Mouse (Mus musculus) thymus, adult 2 months (tissue): Measurements from ENCODE around the gene Klhdc3. TPM values are rescaled to one million over a fixed set of nuclear protein-coding genes. Genes with fewer than 3 reads are reported as not detected.
A peak's percentile ranks its signal among the peaks of the same experiment; 100 is the strongest.

Experiments used
- DNase-seq: peaks from one replicate; pipeline ENCODE4 v3.0.0; 2021
- H3K27ac ChIP-seq: fragments of 200-500 bp; 2 replicates; pipeline ENCODE4 v1.5.1; 2012; ENCODE audit warnings: low read length, control low read depth; ENCODE audit not compliant: control insufficient read depth, insufficient read depth
- H3K27me3 ChIP-seq: fragments of 200-500 bp; 2 replicates; pipeline ENCODE4 v1.6.1; 2012; ENCODE audit warnings: mild to moderate bottlenecking, low read length, moderate library complexity, mixed read lengths; ENCODE audit not compliant: control insufficient read depth, insufficient read depth
- H3K36me3 ChIP-seq: fragments of 200-500 bp; 2 replicates; pipeline ENCODE4 v1.6.1; 2012; ENCODE audit warnings: mild to moderate bottlenecking, low read length, moderate library complexity; ENCODE audit not compliant: control insufficient read depth, insufficient read depth
- H3K4me1 ChIP-seq: fragments of 200-500 bp; replicated peaks from 2 replicates; pipeline ENCODE4 v1.6.1; 2012; ENCODE audit warnings: low read length; ENCODE audit not compliant: control insufficient read depth, insufficient read depth
- H3K4me3 ChIP-seq: fragments of 200-500 bp; 2 replicates; pipeline ENCODE4 v1.5.1; 2012; ENCODE audit warnings: mild to moderate bottlenecking, low read length, control low read depth, moderate library complexity; ENCODE audit not compliant: control insufficient read depth, insufficient read depth
- CTCF ChIP-seq: fragments of 200-500 bp; IDR thresholded peaks from 2 replicates; pipeline ENCODE4 v1.5.1; 2012; ENCODE audit warnings: mild to moderate bottlenecking, control low read depth, low read length, moderate library complexity, borderline replicate concordance; ENCODE audit not compliant: control insufficient read depth, poor library complexity, insufficient read depth; ENCODE audit errors: extremely low read depth
- POLR2A ChIP-seq: fragments of 200-500 bp; IDR thresholded peaks from 2 replicates; pipeline ENCODE4 v1.6.1; 2012; ENCODE audit warnings: mild to moderate bottlenecking, low read length, control low read depth, moderate library complexity; ENCODE audit not compliant: control insufficient read depth, poor library complexity, insufficient read depth; ENCODE audit errors: extremely low read depth
- WGBS: fragments of 180-500 bp; shearing (Covaris S2); methylation state at CpG from one replicate; pipeline ENCODE4 v1.1.7; 2018; 5-methylcytosine and 5-hydroxymethylcytosine counted together
- polyA plus RNA-seq: library from polyadenylated mRNA; depleted of rRNA; stranded (reverse); fragments of >200 nt; gene quantifications from 2 replicates; pipeline ENCODE4 v1.2.3, GENCODE M21; 2012

The Klhdc3 gene
- polyA plus RNA-seq, 1 experiment = 116 TPM

GRCm38 (mm10) chr17:46650232-46651031 lies 30.3 kb downstream of the Klhdc3 start, which contains the start of gene Cul7:
TSS of gene Cul7 (plus strand) at chr17:46650337.
- H3K4me3 ChIP-seq = peak within 1 kb of the TSS; percentile 71
- no peaks in the 10 kb centered on the region for H3K27me3 ChIP-seq
- H3K27ac ChIP-seq = peak within 1 kb of the TSS; percentile 50
- WGBS = under 1% methylated on average over 58 of the region's 58 CpGs
- H3K36me3 ChIP-seq = no peaks in the 10 kb centered on the region
- peaks cover 16% of the 10 kb centered on the region for H3K4me1 ChIP-seq
- peak; percentile 77 for TF ChIP-seq POLR2A
- peak; percentile 25; the same call in 1 of the 2 replicates for TF ChIP-seq CTCF
- DNase-seq = peak; percentile 93

- H3K36me3 ChIP-seq = no peaks in the 10 kb centered on the region
- WGBS = 72% methylated on average over 15 of the region's 15 CpGs
- H3K4me3 ChIP-seq = peak overlapping the region; percentile 71
- H3K4me1 ChIP-seq = peaks cover 22% of the 10 kb centered on the region
- no peak for TF ChIP-seq POLR2A
- no peak for TF ChIP-seq CTCF
- peak overlapping the region; percentile 50 for H3K27ac ChIP-seq
- DNase-seq = no peak
- H3K27me3 ChIP-seq = no peaks in the 10 kb centered on the region
Observed at GRCm38 (mm10) chr17:46649811-46650210, 30.9 kb downstream of the Klhdc3 start.

DNA sequence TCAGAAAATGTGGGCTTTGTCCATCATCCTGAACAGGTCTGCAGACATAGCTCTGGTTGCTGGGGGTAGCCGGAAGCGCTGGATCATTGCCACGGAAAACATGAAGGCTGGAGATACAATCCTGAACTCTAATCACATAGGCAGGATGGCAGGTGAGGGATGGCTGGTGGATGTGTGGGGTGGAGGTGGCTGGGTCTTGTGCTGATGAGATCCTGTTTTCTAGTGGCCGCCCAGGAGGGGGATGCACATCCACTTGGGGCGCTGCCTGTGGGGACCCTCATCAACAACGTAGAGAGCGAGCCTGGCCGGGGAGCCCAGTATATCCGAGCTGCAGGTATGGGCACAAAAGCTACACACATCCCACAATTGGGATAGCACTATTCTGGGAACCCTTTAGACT lies 32.3 kb downstream of the Klhdc3 start:
- Histone ChIP-seq H3K36me3 (no peaks in the 10 kb centered on the region), H3K4me1 (peaks cover 24% of the 10 kb centered on the region), H3K27ac (no peak overlapping the region), H3K27me3 (no peaks in the 10 kb centered on the region), H3K4me3 (no peak overlapping the region)
- DNase-seq = no peak
- 95% methylated on average over 9 of the region's 9 CpGs for WGBS
- TF ChIP-seq CTCF = no peak
- TF ChIP-seq POLR2A = no peak

DNA sequence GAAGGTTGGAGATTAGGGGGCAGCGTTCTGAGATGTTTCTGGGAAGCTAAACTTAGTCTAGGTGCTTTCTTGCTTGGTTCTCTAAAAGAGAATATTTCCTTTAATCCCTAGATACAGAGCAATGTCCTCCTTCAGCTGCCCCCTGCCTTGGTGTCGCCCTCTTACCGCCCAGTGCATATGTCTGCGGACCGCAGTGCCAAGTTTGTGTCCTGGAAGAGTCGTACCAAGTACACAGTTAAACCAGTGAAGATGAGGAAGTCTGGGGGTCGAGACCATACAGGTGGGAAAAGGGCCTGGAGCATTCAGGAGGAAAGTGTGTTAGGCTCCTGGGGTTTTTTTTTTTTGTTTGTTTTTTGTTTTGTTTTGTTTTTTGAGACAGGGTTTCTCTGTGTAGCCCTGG lies 33.4 kb downstream of the Klhdc3 start:
- 97% methylated on average over 7 of the region's 7 CpGs for WGBS
- H3K4me1 ChIP-seq = peaks cover 24% of the 10 kb centered on the region
- no peak for DNase-seq
- no peaks in the 10 kb centered on the region for H3K27me3 ChIP-seq
- TF ChIP-seq CTCF (no peak), POLR2A (no peak)
- no peak overlapping the region for H3K27ac ChIP-seq
- H3K4me3 ChIP-seq = no peak overlapping the region
- H3K36me3 ChIP-seq = no peaks in the 10 kb centered on the region

DNA sequence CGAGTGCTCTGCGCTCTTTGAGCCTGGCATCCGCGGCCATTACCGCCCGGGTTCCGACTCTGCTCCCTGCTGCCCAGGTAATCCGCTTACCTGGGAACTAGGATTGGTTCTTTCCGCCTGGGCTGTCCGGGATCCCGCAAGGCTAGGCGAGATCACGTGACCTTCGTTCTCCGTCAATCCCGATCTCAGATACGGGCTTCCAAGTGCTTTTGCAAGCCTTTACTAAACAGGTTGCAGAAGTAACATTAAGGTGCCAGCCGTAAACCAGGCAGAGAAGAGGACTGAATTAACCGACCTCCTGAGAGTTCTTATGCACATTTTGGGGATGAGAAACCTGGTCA lies 34.4 kb downstream of the Klhdc3 start:
- Histone ChIP-seq H3K27me3 (no peaks in the 10 kb centered on the region), H3K27ac (no peak overlapping the region), H3K36me3 (no peaks in the 10 kb centered on the region), H3K4me3 (peak overlapping the region; percentile 72), H3K4me1 (peaks cover 18% of the 10 kb centered on the region)
- under 1% methylated on average over 19 of the region's 19 CpGs for WGBS
- TF ChIP-seq CTCF (no peak), POLR2A (no peak)
- DNase-seq = no peak

DNA sequence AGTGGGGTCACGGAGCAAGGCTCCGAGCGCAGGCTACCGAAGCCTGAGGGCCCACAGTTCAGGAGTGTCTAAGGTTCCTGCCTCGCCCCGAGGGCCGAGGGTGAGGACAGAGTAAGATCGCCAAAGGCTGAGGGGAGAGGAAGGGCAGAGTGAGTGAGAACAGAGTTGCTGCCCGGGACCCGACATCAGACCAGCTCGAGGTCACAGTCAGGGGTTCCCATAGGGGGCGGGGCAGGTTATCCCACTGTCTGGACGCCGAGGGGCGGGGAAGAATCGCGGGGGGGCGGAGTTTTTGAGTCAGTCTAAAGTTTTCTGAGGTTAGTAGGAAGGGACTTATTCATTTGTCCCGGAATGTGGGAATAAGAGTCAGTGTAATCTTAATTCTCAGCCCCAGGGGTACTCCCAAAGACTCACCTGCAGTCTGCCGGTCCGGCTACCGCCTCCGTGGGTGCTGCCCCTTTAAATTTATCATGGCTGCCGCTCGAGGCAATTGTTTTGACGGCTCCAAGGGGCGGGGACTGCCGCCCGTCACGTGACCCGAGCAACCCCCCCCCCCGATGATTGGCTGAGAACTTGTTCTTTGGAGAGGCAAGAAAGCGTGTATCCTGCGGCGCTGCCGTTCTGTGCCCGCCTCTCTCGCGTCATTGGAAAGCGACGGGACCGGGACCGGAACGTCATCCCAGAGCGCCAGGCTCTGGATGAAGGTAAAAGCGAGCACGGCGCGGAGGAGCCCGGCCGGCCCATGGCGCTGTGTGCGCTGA lies 35.0 kb downstream of the Klhdc3 start, which contains the start of the genes Klc4 and Mrpl2:
TSS of gene Klc4 (minus strand) at position 462 of the 761 bp plus-strand sequence.
TSS of gene Mrpl2 (plus strand) at position 669 of the 761 bp plus-strand sequence.
- Histone ChIP-seq H3K27me3 (no peaks in the 10 kb centered on the region), H3K36me3 (no peaks in the 10 kb centered on the region), H3K4me3 (peak within 1 kb of the TSS; percentile 72), H3K27ac (no peak within 1 kb of the TSS), H3K4me1 (peaks cover 12% of the 10 kb centered on the region)
- TF ChIP-seq POLR2A = peak; percentile 83
- no peak for TF ChIP-seq CTCF
- WGBS = under 1% methylated on average over 53 of the region's 53 CpGs
- DNase-seq = peak; percentile 99
